Mouse (Mus musculus): Measurements from ENCODE around the gene Rbfox2.

Gene Rbfox2

GRCm38 (mm10) chr15:77329681-77330180 is 22.9 kb upstream of the Rbfox2 start:
- no peak for DNase-seq

- no peak for DNase-seq
Observed at GRCm38 (mm10) chr15:77326361-77326760, 19.6 kb upstream of the Rbfox2 start.

GRCm38 (mm10) chr15:77324426-77324825 is 17.6 kb upstream of the Rbfox2 start:
- no peak for DNase-seq

- no peak for DNase-seq
Observed at GRCm38 (mm10) chr15:77323226-77323625, 16.4 kb upstream of the Rbfox2 start.

- no peak for DNase-seq
Observed at GRCm38 (mm10) chr15:77313701-77314100, 6.9 kb upstream of the Rbfox2 start.

GRCm38 (mm10) chr15:77312796-77313195 is 6.0 kb upstream of the Rbfox2 start:
- DNase-seq = no peak

GRCm38 (mm10) chr15:77307767-77308495 is 1.1 kb upstream of the Rbfox2 start:
- no peak for DNase-seq

- DNase-seq = peak; percentile 67
Observed at GRCm38 (mm10) chr15:77305852-77306546, 805 bp downstream of the Rbfox2 start.

GRCm38 (mm10) chr15:77304960-77305359 is 1.8 kb downstream of the Rbfox2 start:
- no peak for DNase-seq

GRCm38 (mm10) chr15:77301122-77301521 is 5.7 kb downstream of the Rbfox2 start:
- DNase-seq = peak; percentile 68

- peak; percentile 80 for DNase-seq
Observed at GRCm38 (mm10) chr15:77298564-77298963, 8.2 kb downstream of the Rbfox2 start.

- no peak for DNase-seq
Observed at GRCm38 (mm10) chr15:77296635-77297034, 10.2 kb downstream of the Rbfox2 start.

GRCm38 (mm10) chr15:77293493-77293892 is 13.3 kb downstream of the Rbfox2 start:
- DNase-seq = no peak

- no peak for DNase-seq
Observed at GRCm38 (mm10) chr15:77292381-77292780, 14.4 kb downstream of the Rbfox2 start.

GRCm38 (mm10) chr15:77291471-77291870 is 15.3 kb downstream of the Rbfox2 start:
- peak; percentile 45 for DNase-seq

- no peak for DNase-seq
Observed at GRCm38 (mm10) chr15:77290352-77290751, 16.5 kb downstream of the Rbfox2 start.

- no peak for DNase-seq
Observed at GRCm38 (mm10) chr15:77280130-77280529, 26.7 kb downstream of the Rbfox2 start.

GRCm38 (mm10) chr15:77278825-77279224 is 28.0 kb downstream of the Rbfox2 start:
- no peak for DNase-seq

GRCm38 (mm10) chr15:77276838-77277725 is 29.7 kb downstream of the Rbfox2 start:
- DNase-seq = peak; percentile 64

GRCm38 (mm10) chr15:77276300-77276699 is 30.5 kb downstream of the Rbfox2 start:
- DNase-seq = no peak

GRCm38 (mm10) chr15:77275572-77275971 is 31.2 kb downstream of the Rbfox2 start:
- no peak for DNase-seq

- no peak for DNase-seq
Observed at GRCm38 (mm10) chr15:77273947-77274346, 32.9 kb downstream of the Rbfox2 start.

- no peak for DNase-seq
Observed at GRCm38 (mm10) chr15:77271285-77271684, 35.5 kb downstream of the Rbfox2 start.

Measured in embryo, embryonic 11 days (tissue).